Mouse (Mus musculus): ENCODE measurements at regions not wholly inside any gene's neighbourhood (a gene's known extent, or its start where the extent isn't known, plus 50 kb on each side); places are given as distances from the start of the nearest gene placed in this dataset.

- H3K36me3 ChIP-seq (ENCODE audit: control insufficient read depth in 1 of 2, insufficient read depth in 2 of 2, low read length in 2 of 2), result no peaks in the 10 kb centered on the region
- no peak overlapping the region for H3K4me3 ChIP-seq (ENCODE audit: control insufficient read depth in 1 of 2, insufficient read depth in 1 of 2, low read depth in 2 of 2, low read length in 2 of 2)
- H3K27me3 ChIP-seq (ENCODE audit: control insufficient read depth in 1 of 2, insufficient read depth in 2 of 2, low read length in 2 of 2), result no peaks in the 10 kb centered on the region
- no peaks in the 10 kb centered on the region for H3K79me2 ChIP-seq (ENCODE audit: control insufficient read depth, insufficient read depth, low read length, poor library complexity)
- no peaks in the 10 kb centered on the region for H3K9me3 ChIP-seq (replicated peaks; ENCODE audit: insufficient read depth, low read length)
- TF ChIP-seq RCOR1 (IDR thresholded peaks at IDR 0.05; ENCODE audit: low read depth, low read length) (no peak), E2F4 (IDR thresholded peaks at IDR 0.05; ENCODE audit: borderline replicate concordance, low read depth, low read length) (no peak), MAFK (IDR thresholded peaks at IDR 0.05; ENCODE audit: borderline replicate concordance, low read depth, low read length) (no peak), NELFE (IDR thresholded peaks at IDR 0.05; ENCODE audit: low read depth, low read length) (no peak), ZNF384 (IDR thresholded peaks at IDR 0.05; ENCODE audit: low read depth, low read length) (no peak), USF1 (IDR thresholded peaks at IDR 0.05; ENCODE audit: low read depth, low read length) (no peak), POLR2A (IDR thresholded peaks at IDR 0.05; ENCODE audit: control insufficient read depth in 1 of 2, insufficient read depth in 1 of 2, low read depth in 1 of 2, low read length in 2 of 2, poor library complexity in 1 of 2) (no peak), MXI1 (IDR thresholded peaks at IDR 0.05; ENCODE audit: low read depth, low read length) (no peak), ELF1 (IDR thresholded peaks at IDR 0.05; ENCODE audit: low read depth, low read length) (no peak), USF2 (IDR thresholded peaks at IDR 0.05; ENCODE audit: borderline replicate concordance in 1 of 2, insufficient read depth in 1 of 2, low read depth in 1 of 2, low read length in 2 of 2) (no peak)
- H3K4me1 ChIP-seq (ENCODE audit: control insufficient read depth in 1 of 2, insufficient read depth in 2 of 2, low read length in 2 of 2), result no peaks in the 10 kb centered on the region
- DNase-seq (ENCODE audit: low read depth, low spot score), result no peak
- H3K9ac ChIP-seq (ENCODE audit: control insufficient read depth, low read depth, low read length, poor library complexity, severe bottlenecking), result no peak overlapping the region
- no peak overlapping the region for H3K27ac ChIP-seq (ENCODE audit: control insufficient read depth, low read depth, low read length)
These were observed 139.9 kb upstream of the Mpdz start for GRCm38 (mm10) chr4:81582546-81582945.

- H3K9me3 ChIP-seq (replicated peaks; ENCODE audit: insufficient read depth, low read length), result no peaks in the 10 kb centered on the region
- H3K79me2 ChIP-seq (ENCODE audit: control insufficient read depth, insufficient read depth, low read length, poor library complexity), result no peaks in the 10 kb centered on the region
- no peaks in the 10 kb centered on the region for H3K27me3 ChIP-seq (ENCODE audit: control insufficient read depth in 1 of 2, insufficient read depth in 2 of 2, low read length in 2 of 2)
- H3K36me3 ChIP-seq (ENCODE audit: control insufficient read depth in 1 of 2, insufficient read depth in 2 of 2, low read length in 2 of 2), result no peaks in the 10 kb centered on the region
- no peaks in the 10 kb centered on the region for H3K4me1 ChIP-seq (ENCODE audit: control insufficient read depth in 1 of 2, insufficient read depth in 2 of 2, low read length in 2 of 2)
- no peak overlapping the region for H3K9ac ChIP-seq (ENCODE audit: control insufficient read depth, low read depth, low read length, poor library complexity, severe bottlenecking)
- no peak overlapping the region for H3K27ac ChIP-seq (ENCODE audit: control insufficient read depth, low read depth, low read length)
- no peak overlapping the region for H3K4me3 ChIP-seq (ENCODE audit: control insufficient read depth in 1 of 2, insufficient read depth in 1 of 2, low read depth in 2 of 2, low read length in 2 of 2)
- no peak for DNase-seq (ENCODE audit: low read depth, low spot score)
- TF ChIP-seq POLR2AphosphoS5 (IDR thresholded peaks at IDR 0.05; ENCODE audit: borderline replicate concordance, low read depth, low read length) (no peak), CHD1 (IDR thresholded peaks at IDR 0.05; ENCODE audit: low read depth, low read length) (no peak), SIN3A (IDR thresholded peaks at IDR 0.05; ENCODE audit: low read length) (no peak), UBTF (IDR thresholded peaks at IDR 0.05; ENCODE audit: borderline replicate concordance, insufficient read depth, low read depth, low read length) (no peak), ZNF384 (IDR thresholded peaks at IDR 0.05; ENCODE audit: low read depth, low read length) (no peak), EP300 (IDR thresholded peaks at IDR 0.05; ENCODE audit: low read depth in 1 of 2, low read length in 2 of 2) (no peak), ZMIZ1 (IDR thresholded peaks at IDR 0.05; ENCODE audit: low read depth, low read length) (no peak), TBP (IDR thresholded peaks at IDR 0.05; ENCODE audit: low read depth, low read length) (no peak), RCOR1 (IDR thresholded peaks at IDR 0.05; ENCODE audit: low read depth, low read length) (no peak), NRF1 (IDR thresholded peaks at IDR 0.05; ENCODE audit: insufficient read depth, low read depth, low read length, poor library complexity, severe bottlenecking) (no peak), GATA1 (IDR thresholded peaks at IDR 0.05; ENCODE audit: low read depth, low read length) (no peak), POLR2A (IDR thresholded peaks at IDR 0.05; ENCODE audit: control insufficient read depth in 1 of 2, insufficient read depth in 1 of 2, low read depth in 1 of 2, low read length in 2 of 2, poor library complexity in 1 of 2) (no peak), TCF12 (IDR thresholded peaks at IDR 0.05; ENCODE audit: low read depth, low read length) (no peak)
These were observed 137.9 kb upstream of the Mpdz start for GRCm38 (mm10) chr4:81580553-81580952.

Data from MEL (cell line).